Mouse (Mus musculus) forebrain, embryonic 11.5 days (tissue): ENCODE measurements at regions not wholly inside any gene's neighbourhood (a gene's known extent, or its start where the extent isn't known, plus 50 kb on each side); places are given as distances from the start of the nearest gene placed in this dataset.
"Not testable (repeated sequence)": the region's sequence is repeated elsewhere in the genome, so short reads cannot be mapped to it uniquely, and the experiment has no call there.

Source experiments
- ATAC-seq: fragments of 200-750 bp; cut with Nextera tagmentation; replicated peaks from 2 replicates; pipeline ENCODE4 v1.8.0; 2017; ENCODE audit warnings: moderate TSS enrichment; ENCODE audit not compliant: low FRiP score
- DNase-seq: peaks from one replicate; pipeline ENCODE4 v3.0.0-alpha.2; 2017; ENCODE audit warnings: low spot score
- H3K27ac ChIP-seq: fragments of 300-500 bp; sonication (generic); 2 replicates; pipeline ENCODE4 v1.5.1; 2014; ENCODE audit warnings: low read depth, low read length
- H3K27me3 ChIP-seq: fragments of 300-500 bp; sonication (generic); 2 replicates; pipeline ENCODE4 v1.6.1; 2014; ENCODE audit warnings: mild to moderate bottlenecking, low read length, mixed read lengths; ENCODE audit not compliant: control insufficient read depth, insufficient read depth
- H3K36me3 ChIP-seq: fragments of 300-500 bp; sonication (generic); 2 replicates; pipeline ENCODE4 v1.6.1; 2014; ENCODE audit warnings: mild to moderate bottlenecking, low read length, moderate library complexity, mixed read lengths; ENCODE audit not compliant: control insufficient read depth, insufficient read depth
- H3K4me1 ChIP-seq: fragments of 300-500 bp; sonication (generic); replicated peaks from 2 replicates; pipeline ENCODE4 v1.6.1; 2014; ENCODE audit warnings: low read length, mixed read lengths; ENCODE audit not compliant: control insufficient read depth, insufficient read depth
- H3K4me2 ChIP-seq: fragments of 300-500 bp; sonication (generic); 2 replicates; pipeline ENCODE4 v1.6.1; 2014; ENCODE audit warnings: low read depth, mild to moderate bottlenecking, low read length, moderate library complexity, mixed read lengths; ENCODE audit not compliant: severe bottlenecking
- H3K4me3 ChIP-seq: fragments of 300-500 bp; sonication (generic); 2 replicates; pipeline ENCODE4 v1.5.1; 2014; ENCODE audit warnings: low read depth, low read length
- H3K9ac ChIP-seq: fragments of 300-500 bp; sonication (generic); 2 replicates; pipeline ENCODE4 v1.6.1; 2014; ENCODE audit warnings: low read length
- H3K9me3 ChIP-seq: fragments of 300-500 bp; sonication (generic); 2 replicates; pipeline ENCODE4 v1.6.1; 2016; ENCODE audit warnings: low read length, mixed read lengths; ENCODE audit not compliant: control insufficient read depth
- WGBS: fragments of 180-500 bp; shearing (Covaris S2); extraction: QIAGEN DNeasy Blood & Tissue Kit; methylation state at CpG from one replicate; pipeline ENCODE4 v1.1.7; 2014; 5-methylcytosine and 5-hydroxymethylcytosine counted together

DNA sequence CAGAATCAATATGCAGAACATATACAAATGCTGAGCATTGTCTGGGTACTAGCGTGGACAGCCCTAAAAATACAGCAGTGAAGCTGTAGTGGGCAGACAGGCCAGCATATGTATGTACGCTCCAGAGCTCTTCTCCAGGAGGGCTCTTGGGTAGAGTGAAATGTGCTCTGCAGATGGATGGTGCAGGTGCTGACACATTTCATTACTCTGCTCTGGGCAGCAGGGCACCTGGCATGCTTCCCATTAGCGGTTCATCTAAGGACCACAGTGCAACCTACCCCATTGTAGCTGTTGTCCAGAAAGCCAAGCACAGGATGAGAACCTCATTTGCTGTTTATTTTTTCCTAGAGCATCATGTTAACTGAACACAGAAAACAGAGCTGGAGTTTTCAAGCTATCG is 466.9 kb upstream of the Brinp3 start:
- 84% methylated on average over 4 of the region's 4 CpGs for WGBS
- Histone ChIP-seq H3K27ac (no peak overlapping the region), H3K4me2 (no peak overlapping the region), H3K9me3 (no peaks in the 10 kb centered on the region), H3K9ac (no peak overlapping the region), H3K4me3 (no peak overlapping the region), H3K4me1 (no peaks in the 10 kb centered on the region), H3K27me3 (no peaks in the 10 kb centered on the region), H3K36me3 (no peaks in the 10 kb centered on the region)
- ATAC-seq (0 out of 2 replicates have a peak, but pooled peaks have one; percentile 15), DNase-seq (no peak)

DNA sequence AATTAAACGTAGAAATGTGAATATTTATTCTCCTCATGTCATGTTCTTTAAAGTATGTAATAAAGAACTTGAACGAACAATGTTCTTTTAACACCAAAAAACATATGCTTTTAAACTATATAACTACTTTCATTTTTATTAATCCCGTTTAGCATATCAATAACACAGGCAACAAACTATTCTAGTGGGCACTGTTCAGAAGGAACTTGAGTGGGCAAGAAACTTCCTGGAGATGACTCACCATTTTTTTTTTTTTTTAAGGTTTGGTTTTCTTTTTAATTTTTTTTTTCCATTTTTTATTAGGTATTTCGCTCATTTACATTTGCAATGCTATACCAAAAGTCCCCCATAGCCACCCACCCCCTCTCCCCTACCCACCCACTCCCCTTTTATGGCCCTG is 462.2 kb upstream of the Brinp3 start:
- H3K9ac ChIP-seq, H3K4me3 ChIP-seq, ATAC-seq, H3K4me1 ChIP-seq, H3K36me3 ChIP-seq, H3K27ac ChIP-seq, DNase-seq, H3K4me2 ChIP-seq, H3K27me3 ChIP-seq, H3K9me3 ChIP-seq: not testable (repeated sequence)
- WGBS, result 85% methylated on average over 4 of the region's 4 CpGs

DNA sequence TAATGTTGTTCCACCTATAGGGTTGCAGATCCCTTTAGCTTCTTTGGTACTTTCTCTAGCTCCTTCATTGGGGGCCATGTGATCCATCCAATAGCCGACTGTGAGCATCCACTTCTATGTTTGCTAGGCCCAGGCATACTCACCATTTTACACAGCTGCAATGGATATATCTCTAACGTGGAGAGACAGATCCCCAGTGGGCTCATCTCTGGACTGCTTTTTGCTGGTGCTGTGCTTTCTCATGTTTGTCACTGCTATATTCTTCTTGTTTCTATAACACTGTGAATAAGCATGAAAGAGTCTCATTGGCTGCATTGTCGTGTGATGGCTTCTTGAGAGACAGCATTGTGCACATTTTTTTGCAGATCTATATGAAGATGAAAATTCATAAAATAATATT is 461.6 kb upstream of the Brinp3 start:
- WGBS, result 84% methylated on average over 3 of the region's 3 CpGs
- H3K4me1 ChIP-seq, ATAC-seq, H3K4me2 ChIP-seq, H3K36me3 ChIP-seq, H3K9me3 ChIP-seq, H3K27ac ChIP-seq, H3K9ac ChIP-seq, H3K4me3 ChIP-seq, DNase-seq, H3K27me3 ChIP-seq: not testable (repeated sequence)

GRCm38 (mm10) chr1:146052504-146052903 is 442.1 kb upstream of the Brinp3 start:
- ATAC-seq, result no peak
- no peak overlapping the region for H3K4me3 ChIP-seq
- H3K9ac ChIP-seq, result no peak overlapping the region
- H3K27ac ChIP-seq, result no peak overlapping the region
- DNase-seq, result no peak
- no peak overlapping the region for H3K4me2 ChIP-seq
- H3K4me1 ChIP-seq, result no peaks in the 10 kb centered on the region
- 94% methylated on average over 3 of the region's 3 CpGs for WGBS
- no peaks in the 10 kb centered on the region for H3K9me3 ChIP-seq
- no peaks in the 10 kb centered on the region for H3K36me3 ChIP-seq
- H3K27me3 ChIP-seq, result no peaks in the 10 kb centered on the region
